Mouse (Mus musculus): ENCODE measurements around the gene Lck.

The Lck gene

DNA sequence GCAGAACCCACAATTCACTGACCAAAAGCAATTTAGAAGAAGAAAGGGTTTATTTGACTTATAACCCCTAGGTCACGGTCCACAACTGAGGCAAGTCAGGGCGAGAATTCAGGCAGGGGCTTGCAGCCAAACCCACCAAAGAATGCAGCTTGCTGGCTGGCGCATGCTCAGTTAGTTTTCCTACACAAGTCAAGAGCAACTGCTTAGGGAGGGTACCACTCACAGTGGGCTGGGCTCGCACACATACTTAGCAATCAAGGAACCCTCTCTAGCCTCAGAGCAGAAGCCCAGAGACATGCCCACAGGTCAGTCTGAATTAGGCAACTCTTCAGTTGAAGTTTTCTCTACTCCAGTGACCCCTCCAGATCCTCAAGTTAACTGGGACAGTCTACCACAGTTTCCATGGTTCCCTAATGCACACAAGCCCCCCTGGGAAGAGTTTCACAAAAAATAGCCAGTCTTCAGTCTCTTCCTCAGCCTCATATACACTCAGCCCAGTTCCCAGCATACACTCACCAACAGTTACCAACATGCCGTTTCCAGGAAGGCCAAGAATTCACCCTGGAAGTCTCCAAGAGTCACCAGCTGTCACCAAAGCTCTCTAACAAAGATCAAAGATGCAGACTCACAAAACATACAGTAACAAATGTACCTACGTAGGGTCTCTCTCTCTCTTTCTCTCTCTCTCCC, 62.6 kb downstream of the Lck start:
- in situ Hi-C loops (cut with MboI, MseI) = no loop called here

- in situ Hi-C loops (cut with MboI, MseI) = no loop called here
Measured at GRCm38 (mm10) chr4:129509650-129510049, 63.8 kb downstream of the Lck start.

DNA sequence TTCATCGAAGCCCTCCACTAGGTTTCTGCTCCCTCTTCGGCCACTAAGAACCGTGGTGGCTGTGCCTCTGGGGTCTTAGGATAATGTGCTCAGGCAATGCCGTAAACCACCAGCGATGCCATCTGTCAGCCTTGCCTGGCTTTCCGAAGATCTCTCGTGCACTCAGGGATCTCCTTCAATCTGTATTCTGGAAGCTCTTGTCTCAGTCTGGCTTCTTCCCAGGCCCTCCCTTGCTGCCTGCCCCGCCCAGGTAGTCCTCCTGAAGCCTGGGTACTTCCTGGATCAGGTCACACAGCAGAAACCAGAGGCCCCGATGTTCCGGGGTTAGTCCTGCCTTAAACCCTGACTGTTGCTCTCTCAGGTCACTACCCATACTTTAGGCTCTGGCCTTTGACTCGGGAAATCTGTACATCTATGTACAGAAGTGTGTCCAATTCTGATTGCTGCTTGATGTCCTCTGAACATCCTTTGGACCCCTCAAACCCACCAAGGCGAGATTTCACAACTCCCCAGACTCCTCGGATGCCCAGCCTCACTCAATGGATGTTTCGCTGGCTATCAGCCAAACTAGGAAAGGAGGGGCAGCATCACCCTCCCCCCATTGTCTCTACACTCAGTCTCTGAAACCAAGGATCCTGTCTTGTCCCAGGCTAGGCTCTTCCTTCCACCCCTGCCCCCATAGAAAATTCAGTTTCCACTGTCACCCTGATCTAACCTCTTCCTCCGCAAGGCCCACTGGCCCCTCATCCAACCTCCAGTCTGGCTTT, 64.4 kb downstream of the Lck start:
- in situ Hi-C loops (cut with MboI, MseI) = no loop called here

DNA sequence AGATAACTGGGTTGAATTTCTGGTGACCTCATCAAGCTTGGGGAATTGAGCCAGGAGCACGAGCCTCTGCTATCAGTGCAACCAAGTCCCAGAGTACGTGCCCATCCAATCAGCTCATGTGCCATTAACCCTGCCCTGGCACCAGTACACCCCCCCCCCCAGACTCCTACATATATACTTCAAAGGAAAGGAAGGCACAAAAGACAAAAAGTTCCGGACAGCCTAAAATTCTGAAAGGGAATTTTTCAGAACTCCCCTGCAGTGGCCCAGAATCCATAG, 65.3 kb downstream of the Lck start:
- in situ Hi-C loops (cut with MboI, MseI) = no loop called here

DNA sequence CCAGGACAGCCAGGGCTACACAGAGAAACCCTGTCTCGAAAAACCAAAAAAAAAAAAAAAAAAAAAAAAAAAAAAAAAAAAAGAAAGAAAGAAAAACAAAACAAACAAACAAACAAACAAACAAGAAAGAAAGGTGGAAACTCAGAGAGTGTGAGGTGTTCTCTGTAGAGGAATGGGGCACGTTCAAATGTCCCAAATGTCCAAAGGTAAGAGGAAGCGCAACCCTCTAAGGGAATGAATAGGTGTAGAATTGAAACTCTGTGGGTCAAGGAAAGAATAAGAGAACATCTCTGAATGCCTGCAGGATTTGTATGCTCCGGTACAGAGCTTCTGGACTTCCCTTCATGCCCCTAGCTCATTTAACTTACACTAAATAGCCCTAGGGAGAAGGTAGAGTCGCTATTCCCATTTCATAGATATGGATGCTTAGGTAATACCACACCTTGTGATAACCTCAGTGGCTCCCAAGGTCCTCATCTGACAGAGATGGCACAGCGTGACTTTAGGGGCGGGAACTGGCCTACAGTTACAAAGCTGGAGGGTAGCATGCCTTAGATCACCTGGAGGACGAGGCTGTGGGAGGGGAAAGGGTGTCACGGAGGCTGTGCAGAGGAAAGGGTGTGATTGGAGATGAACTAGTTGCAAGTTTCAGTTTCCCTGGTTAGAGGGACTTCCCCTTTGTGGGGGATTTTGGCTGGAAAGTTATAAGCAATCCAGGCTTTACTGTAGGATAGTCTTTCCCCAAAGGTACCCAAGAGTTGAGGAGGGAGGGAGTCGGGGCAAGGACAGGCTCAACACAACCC, 65.8 kb downstream of the Lck start:
- in situ Hi-C loops (cut with MboI, MseI) = no loop called here

DNA sequence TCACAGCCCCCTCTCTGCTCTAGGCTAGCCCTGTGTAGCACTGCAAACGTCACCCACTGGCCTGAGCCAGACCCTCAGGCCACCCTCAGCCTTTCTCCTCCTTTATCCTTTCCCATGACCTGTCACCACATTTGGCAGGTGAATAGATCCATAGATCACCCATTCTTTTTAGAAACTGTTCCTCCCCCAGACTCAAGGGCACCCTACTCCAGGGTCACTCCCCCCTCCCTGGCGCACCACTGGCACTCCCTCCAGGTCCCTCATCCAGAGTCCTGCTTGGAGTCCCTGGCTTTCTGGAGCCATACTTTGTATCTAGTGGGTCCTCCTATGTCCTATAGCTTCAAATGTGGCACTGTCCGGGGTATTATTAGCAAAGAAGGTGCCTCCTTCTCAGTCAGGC, 67.9 kb downstream of the Lck start:
- in situ Hi-C loops (cut with MboI, MseI) = no loop called here

DNA sequence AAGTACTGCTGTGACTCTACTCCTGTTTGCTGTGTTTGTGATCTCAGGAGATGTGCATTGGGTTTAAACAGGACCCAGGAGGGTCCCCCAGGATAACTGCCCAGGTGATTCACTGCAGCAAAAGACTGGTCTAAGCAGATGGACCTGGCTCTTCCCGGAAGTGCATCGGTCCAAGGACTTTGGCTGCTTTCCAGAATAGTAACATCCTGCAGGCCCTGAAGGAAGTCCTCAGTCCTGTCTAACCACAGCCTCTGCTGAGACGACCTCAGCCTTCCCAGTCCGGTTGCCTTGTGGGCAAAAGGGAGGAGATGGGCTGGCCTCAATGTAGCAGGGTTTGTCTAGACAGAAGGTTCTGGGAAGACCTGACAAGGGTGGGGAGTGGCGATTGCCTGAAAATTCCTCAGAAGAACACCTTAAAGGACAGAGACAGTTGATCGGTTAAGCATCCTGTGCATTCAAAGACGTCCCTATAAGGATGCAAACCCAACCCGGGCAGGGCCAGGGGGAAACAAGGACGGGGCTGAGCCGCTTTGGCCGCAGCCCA, 70.5 kb downstream of the Lck start:
- in situ Hi-C loops (cut with MboI, MseI) = no loop called here

DNA sequence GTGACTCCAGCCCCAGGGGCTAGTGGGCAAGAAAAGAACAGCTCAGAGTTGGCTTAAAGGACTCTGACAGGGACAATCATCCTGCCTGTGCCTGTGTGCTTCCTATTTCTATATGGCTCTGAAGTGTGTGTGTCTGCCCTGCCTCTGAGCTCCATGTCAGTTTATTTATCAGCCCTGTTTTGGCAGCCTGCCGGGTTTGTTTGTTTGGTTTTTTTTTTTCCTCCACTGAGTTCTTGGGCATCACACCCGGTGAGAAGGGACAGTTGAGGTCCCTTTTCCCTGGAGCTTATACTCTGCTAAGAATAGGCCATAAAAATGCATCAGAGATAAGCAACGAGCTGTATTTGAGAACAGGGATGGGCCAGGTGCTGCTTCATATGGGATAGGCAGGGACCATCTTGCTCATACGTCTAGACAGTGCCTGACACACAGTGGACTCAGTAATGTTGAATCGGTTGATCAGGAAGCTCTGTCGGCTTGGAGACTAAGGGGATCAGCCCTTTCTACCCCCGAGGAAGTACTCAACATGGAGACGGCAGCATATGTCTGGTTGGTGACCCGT, 71.0 kb downstream of the Lck start:
- in situ Hi-C loops (cut with MboI, MseI) = no loop called here

DNA sequence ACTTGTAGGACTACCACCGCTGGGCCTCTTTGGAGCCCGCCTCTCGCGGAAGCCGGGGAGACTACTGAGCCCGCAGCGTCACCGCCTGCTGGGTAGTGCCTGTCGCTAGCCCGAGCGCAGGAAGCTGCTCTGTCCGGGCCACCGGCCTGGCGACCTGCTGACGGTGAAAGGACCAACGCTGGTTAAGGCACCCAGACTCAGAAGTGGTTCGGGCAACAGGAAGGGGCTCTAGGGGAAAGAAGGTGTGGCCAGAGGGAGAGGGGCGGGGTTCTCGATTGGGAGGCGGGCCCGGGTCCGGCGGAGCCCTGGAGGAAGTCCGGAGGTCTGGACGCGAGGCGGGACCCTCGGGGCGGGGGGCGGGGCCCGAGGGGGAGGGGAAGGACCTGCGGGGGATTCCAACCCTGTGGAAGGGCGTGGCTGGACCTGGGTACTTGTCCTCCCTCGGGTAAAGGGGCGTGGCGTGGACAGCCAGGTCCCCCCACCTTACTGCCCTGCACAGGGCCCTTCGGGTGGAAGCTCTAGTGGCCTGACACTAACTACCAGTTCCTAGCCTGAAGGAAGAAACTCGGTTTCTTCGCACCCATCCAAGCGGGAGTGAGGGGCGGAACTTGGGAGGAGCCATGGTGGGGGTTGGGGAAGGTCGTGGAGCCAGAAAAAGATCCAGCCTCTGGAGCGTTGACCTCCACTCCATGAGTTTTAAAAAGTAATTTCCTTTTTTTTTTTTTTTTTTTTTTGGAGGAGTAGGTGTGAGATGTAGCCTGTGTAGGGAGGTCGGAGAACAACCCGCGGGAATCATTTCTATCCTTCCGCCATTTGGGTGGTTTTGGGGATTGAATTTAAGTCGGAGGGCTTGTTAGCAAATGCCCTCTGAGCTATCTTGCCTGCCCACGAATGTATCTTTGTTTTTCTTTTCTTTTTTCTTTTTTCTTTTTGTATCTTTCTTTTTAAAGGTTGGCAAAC, 72.6 kb downstream of the Lck start:
- in situ Hi-C loops (cut with MboI, MseI) = no loop called here

- in situ Hi-C loops (cut with MboI, MseI) = no loop called here
Measured at GRCm38 (mm10) chr4:129500017-129500416, 73.4 kb downstream of the Lck start.

- in situ Hi-C loops (cut with MboI, MseI) = no loop called here
Measured at GRCm38 (mm10) chr4:129498941-129499340, 74.5 kb downstream of the Lck start.

Data from regulatory T cell (primary cell).